Mouse (Mus musculus): ENCODE results near the gene Mrps18b. TPM values are rescaled to one million over a fixed set of nuclear protein-coding genes. Genes with fewer than 3 reads are reported as not detected.
A peak's percentile ranks its signal among the peaks of the same experiment; 100 is the strongest.

The Mrps18b gene
- polyA plus RNA-seq, 1 experiment from 2014 or later: 72.0 TPM

DNA sequence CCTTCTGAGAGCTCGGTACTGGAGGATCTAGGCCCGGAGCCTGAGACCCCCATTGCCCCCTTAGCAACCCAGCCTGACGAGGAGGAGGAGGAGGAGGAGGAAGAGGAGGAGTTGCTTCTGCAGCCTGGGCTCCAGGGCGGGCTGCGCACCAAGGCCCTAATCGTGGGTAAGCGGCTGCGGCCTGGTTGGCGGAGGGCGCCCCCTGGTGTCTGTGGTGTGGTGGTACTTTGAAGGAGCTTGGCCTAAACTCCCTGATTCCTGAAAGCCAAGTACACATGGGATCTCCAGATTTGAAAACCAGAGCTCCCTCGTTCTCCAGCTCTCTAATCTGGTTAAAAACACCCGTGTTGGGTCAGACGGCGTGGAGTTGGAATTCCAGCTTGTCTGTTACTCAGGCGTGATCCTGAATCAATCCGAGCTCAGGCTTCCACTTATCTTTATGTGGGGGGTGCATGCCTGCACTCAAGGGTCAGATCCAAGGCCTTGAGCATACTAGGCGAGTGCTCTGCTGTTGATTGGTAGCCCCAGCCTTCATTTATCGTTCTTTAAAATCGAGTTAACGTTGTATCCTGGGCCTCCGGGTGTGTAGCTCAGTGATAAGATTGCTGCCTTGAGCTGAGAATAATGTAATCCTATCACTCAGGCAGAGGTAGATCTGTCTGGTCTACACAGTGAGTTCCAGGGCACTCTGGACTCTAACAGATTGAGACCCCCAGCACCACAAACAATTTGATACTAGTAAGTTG lies 42.2 kb downstream of the Mrps18b start:
- 31% methylated on average over 21 of the region's 21 CpGs for whole genome bisulfite sequencing
- no peak overlapping the region for H3K27ac ChIP-seq (ENCODE audit: low read depth, low read length)

DNA sequence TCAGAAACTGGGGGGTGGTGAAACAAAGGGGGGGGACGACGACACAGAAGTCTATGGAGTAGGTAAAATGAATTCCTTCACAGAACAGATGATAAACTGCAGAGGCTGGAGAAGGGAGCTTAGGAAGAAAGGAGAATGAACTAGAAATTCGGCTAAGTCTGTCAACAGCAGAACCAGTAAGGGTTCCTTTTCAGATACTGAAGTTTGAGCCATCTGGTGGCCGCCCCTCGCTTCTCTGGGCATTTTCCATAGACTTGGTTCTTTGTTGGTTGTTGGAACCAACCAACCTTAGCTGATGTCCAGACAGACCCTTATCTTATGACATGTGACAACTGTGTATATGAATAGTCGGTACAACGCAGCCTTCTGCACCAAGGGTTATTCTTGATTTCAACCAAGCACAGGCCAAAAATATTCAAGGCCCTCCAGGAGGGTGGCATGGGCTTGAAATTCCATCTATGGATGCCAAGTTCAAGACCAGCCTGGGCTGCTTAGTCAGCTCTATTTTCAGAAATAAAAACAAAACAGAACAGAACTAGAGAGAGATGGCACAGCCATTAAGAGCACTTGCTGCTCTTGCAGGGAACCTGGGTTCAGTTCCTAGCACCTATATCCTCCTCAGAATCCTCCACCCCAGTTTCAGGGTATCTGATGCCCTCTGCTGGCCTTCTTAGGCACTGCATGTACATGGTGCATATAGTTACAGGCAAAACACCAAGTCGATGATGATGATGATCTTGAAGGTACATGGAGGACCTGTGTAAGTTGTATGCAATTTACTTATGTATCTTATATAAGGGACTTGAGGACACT lies 45.1 kb downstream of the Mrps18b start:
- peaks cover 37% of the 10 kb centered on the region for H3K4me1 ChIP-seq (ENCODE audit: control insufficient read depth, insufficient read depth, low read length)
- ATAC-seq (ENCODE audit: insufficient read depth, low FRiP score, low TSS enrichment) (no peak), DNase-seq (ENCODE audit: low spot score) (no peak)
- H3K36me3 ChIP-seq (ENCODE audit: control insufficient read depth, insufficient read depth, low read length): peaks cover 12% of the 10 kb centered on the region
- no peak overlapping the region for H3K27ac ChIP-seq (ENCODE audit: low read depth, low read length)
- H3K4me3 ChIP-seq (ENCODE audit: low read depth, low read length): 0 out of 2 replicates have a peak overlapping the region, but pooled peaks have one; percentile 6
- no peak overlapping the region for H3K9ac ChIP-seq (ENCODE audit: low read length)
- peak overlapping the region; percentile 86 for H3K4me2 ChIP-seq (ENCODE audit: low read depth)
- no peaks in the 10 kb centered on the region for H3K27me3 ChIP-seq (ENCODE audit: control insufficient read depth, insufficient read depth, low read length)
- WGBS: 86% methylated on average over 8 of the region's 8 CpGs
- no peaks in the 10 kb centered on the region for H3K9me3 ChIP-seq (ENCODE audit: control insufficient read depth, low read length)

More for the DNA sequence above, 42.2 kb downstream of the Mrps18b start:
- Histone ChIP-seq H3K27me3 (ENCODE audit: control insufficient read depth, insufficient read depth, low read length) (no peaks in the 10 kb centered on the region), H3K4me3 (ENCODE audit: low read depth, low read length) (no peak overlapping the region), H3K9ac (ENCODE audit: low read length) (no peak overlapping the region), H3K36me3 (ENCODE audit: control insufficient read depth, insufficient read depth, low read length) (peaks cover 17% of the 10 kb centered on the region), H3K4me2 (ENCODE audit: low read depth) (peak overlapping the region; percentile 22; the same call in 1 of the 2 replicates), H3K9me3 (ENCODE audit: control insufficient read depth, low read length) (no peaks in the 10 kb centered on the region), H3K4me1 (ENCODE audit: control insufficient read depth, insufficient read depth, low read length) (peaks cover 18% of the 10 kb centered on the region)
- ATAC-seq (ENCODE audit: insufficient read depth, low FRiP score, low TSS enrichment) (no peak), DNase-seq (ENCODE audit: low spot score) (peak; percentile 88)

DNA sequence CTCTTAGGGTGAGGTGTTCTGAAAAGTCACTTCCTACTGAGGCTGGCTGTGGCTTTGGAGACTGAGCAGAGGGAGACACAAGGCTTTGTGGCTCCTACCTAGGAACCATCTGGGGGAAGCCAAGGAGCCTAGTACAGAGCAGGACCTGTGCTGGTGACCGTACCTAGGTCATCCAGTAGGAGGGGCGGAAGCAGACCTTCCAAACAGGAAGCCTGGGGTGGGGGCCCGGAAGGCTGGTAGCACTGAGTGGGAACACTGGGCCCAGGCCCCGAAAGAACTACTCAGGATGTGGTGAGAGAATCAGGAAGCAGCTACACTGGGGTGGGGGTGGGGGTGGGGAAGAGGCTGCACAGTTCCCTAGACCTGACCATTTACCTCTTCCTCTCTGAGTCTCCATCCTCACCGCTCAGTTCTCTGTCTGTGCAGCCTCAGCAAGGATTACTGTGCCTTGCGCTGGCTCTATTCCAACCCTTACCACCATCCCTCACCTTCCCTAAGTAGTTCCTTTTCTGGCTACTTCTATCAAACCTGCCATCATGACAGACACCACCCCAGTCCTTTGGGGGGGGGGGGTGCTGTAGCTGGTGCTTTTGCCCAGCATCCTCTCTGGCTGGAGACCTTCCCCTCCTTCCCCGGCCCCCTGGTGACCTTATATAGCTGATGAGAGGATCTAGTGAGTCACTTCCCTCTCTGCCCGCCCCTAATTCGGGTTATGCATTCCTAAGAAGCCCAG lies 45.9 kb downstream of the Mrps18b start:
- no peak for ATAC-seq (ENCODE audit: insufficient read depth, low FRiP score, low TSS enrichment)
- Histone ChIP-seq H3K4me2 (ENCODE audit: low read depth) (peak overlapping the region; percentile 86), H3K4me3 (ENCODE audit: low read depth, low read length) (peak overlapping the region; percentile 77), H3K4me1 (ENCODE audit: control insufficient read depth, insufficient read depth, low read length) (peaks cover 37% of the 10 kb centered on the region), H3K36me3 (ENCODE audit: control insufficient read depth, insufficient read depth, low read length) (peaks cover 12% of the 10 kb centered on the region), H3K9me3 (ENCODE audit: control insufficient read depth, low read length) (no peaks in the 10 kb centered on the region), H3K27me3 (ENCODE audit: control insufficient read depth, insufficient read depth, low read length) (no peaks in the 10 kb centered on the region), H3K27ac (ENCODE audit: low read depth, low read length) (0 out of 2 replicates have a peak overlapping the region, but pooled peaks have one; percentile 3), H3K9ac (ENCODE audit: low read length) (peak overlapping the region; percentile 31; the same call in 1 of the 2 replicates)
- WGBS: 69% methylated on average over 9 of the region's 9 CpGs
- no peak for DNase-seq (ENCODE audit: low spot score)

DNA sequence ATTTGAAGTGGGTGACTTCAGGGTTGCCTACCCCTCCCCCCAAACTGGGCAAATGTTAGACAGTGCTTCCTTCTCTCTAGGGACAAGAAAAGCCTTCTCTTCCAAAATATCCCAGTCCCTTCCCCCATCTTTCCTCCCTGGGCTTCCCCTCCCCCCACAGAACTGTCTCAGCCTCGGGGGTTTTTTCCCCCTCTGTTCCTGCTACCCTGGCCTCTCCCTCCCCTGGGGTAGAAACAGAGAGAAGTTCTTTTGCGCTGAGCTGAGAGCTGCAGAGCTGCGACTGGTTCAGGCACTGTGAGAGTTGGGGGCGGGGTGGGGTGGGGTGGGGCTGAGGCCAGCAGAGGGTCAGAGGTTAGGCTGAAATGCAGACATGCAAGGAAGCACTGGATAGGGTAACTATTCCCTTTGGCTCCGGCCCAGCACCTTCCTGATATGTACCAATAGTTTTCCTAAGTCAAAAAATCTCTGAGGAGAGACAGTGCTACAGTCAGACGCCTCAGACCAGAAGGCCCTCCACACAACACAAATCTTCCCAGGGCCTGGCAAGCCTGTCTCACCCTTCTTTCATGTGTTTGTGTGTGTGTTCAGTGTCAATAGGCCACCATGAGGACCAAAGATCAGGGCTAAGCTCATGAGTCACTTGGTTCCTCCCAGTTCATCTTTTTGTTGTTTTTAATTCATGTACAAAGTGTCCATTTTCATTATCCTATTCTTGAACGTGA lies 46.7 kb downstream of the Mrps18b start:
- DNase-seq (ENCODE audit: low spot score): peak; percentile 27
- H3K4me3 ChIP-seq (ENCODE audit: low read depth, low read length): peak overlapping the region; percentile 77
- no peak for ATAC-seq (ENCODE audit: insufficient read depth, low FRiP score, low TSS enrichment)
- H3K36me3 ChIP-seq (ENCODE audit: control insufficient read depth, insufficient read depth, low read length): peaks cover 11% of the 10 kb centered on the region
- H3K27me3 ChIP-seq (ENCODE audit: control insufficient read depth, insufficient read depth, low read length): no peaks in the 10 kb centered on the region
- 9% methylated on average over 7 of the region's 7 CpGs for WGBS
- peak overlapping the region; percentile 54; the same call in 1 of the 2 replicates for H3K27ac ChIP-seq (ENCODE audit: low read depth, low read length)
- peak overlapping the region; percentile 86 for H3K4me2 ChIP-seq (ENCODE audit: low read depth)
- H3K9me3 ChIP-seq (ENCODE audit: control insufficient read depth, low read length): no peaks in the 10 kb centered on the region
- H3K9ac ChIP-seq (ENCODE audit: low read length): peak overlapping the region; percentile 94
- peaks cover 37% of the 10 kb centered on the region for H3K4me1 ChIP-seq (ENCODE audit: control insufficient read depth, insufficient read depth, low read length)

DNA sequence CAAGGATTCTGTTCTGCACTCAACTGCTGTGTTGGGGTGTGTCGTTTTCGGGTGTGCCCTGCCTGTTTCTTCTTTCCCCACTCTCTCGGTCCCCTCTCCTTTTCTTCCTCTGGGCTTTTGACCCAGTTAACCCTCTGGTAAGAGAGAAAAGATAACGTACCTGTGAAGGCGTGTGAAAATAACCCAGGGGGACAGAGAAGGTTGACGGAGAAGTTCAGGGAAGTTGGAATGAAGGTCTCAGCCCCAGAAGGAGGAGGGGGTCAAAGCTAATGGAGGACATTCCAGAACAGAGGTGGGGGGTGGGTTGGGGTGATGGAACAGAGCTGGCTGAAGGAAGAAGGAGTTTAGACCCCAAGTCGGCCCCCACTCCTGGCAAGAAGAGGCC lies 47.2 kb downstream of the Mrps18b start:
- Histone ChIP-seq H3K9me3 (ENCODE audit: control insufficient read depth, low read length) (no peaks in the 10 kb centered on the region), H3K4me2 (ENCODE audit: low read depth) (peak overlapping the region; percentile 86), H3K9ac (ENCODE audit: low read length) (peak overlapping the region; percentile 94), H3K4me1 (ENCODE audit: control insufficient read depth, insufficient read depth, low read length) (peaks cover 37% of the 10 kb centered on the region), H3K27ac (ENCODE audit: low read depth, low read length) (peak overlapping the region; percentile 54; the same call in 1 of the 2 replicates), H3K4me3 (ENCODE audit: low read depth, low read length) (peak overlapping the region; percentile 77), H3K36me3 (ENCODE audit: control insufficient read depth, insufficient read depth, low read length) (peaks cover 7% of the 10 kb centered on the region; the same call in 1 of the 2 replicates), H3K27me3 (ENCODE audit: control insufficient read depth, insufficient read depth, low read length) (no peaks in the 10 kb centered on the region)
- DNase-seq (ENCODE audit: low spot score) (no peak), ATAC-seq (ENCODE audit: insufficient read depth, low FRiP score, low TSS enrichment) (no peak)
- WGBS: 10% methylated on average over 7 of the region's 7 CpGs

DNA sequence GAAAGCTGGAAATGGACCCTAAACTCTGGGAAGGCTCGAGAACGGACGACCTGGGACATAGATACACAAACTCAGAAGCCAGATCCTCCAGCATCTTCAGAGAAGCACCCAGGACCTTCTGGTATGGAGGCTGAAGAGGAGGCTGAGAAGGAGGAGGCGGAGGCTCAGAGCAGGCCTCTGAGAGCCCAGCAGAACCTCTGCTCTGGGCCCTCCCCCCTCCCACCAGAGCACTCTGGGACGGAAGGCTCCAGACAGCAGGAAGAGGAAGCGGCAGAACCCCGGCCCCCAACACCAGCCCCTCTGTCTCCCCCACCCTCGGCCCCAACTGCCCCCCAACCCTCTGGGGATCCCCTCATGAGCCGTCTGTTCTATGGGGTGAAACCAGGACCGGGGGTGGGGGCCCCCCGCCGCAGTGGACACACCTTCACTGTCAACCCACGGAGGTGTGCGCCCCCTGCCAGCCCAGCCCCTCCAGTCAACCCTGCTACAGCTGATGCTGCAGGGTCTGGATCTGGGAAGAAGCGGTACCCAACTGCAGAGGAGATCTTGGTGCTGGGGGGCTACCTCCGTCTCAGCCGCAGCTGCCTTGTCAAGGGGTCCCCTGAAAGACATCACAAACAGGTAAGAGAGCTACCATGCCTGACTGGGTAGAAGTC lies 47.9 kb downstream of the Mrps18b start:
- peaks cover 6% of the 10 kb centered on the region; the same call in 1 of the 2 replicates for H3K36me3 ChIP-seq (ENCODE audit: control insufficient read depth, insufficient read depth, low read length)
- H3K4me3 ChIP-seq (ENCODE audit: low read depth, low read length): peak overlapping the region; percentile 77
- peak overlapping the region; percentile 94 for H3K9ac ChIP-seq (ENCODE audit: low read length)
- H3K4me1 ChIP-seq (ENCODE audit: control insufficient read depth, insufficient read depth, low read length): peaks cover 32% of the 10 kb centered on the region
- DNase-seq (ENCODE audit: low spot score) (no peak), ATAC-seq (ENCODE audit: insufficient read depth, low FRiP score, low TSS enrichment) (no peak)
- peak overlapping the region; percentile 98 for H3K27ac ChIP-seq (ENCODE audit: low read depth, low read length)
- 46% methylated on average over 15 of the region's 17 CpGs for WGBS
- H3K4me2 ChIP-seq (ENCODE audit: low read depth): peak overlapping the region; percentile 86
- H3K27me3 ChIP-seq (ENCODE audit: control insufficient read depth, insufficient read depth, low read length): no peaks in the 10 kb centered on the region
- H3K9me3 ChIP-seq (ENCODE audit: control insufficient read depth, low read length): no peaks in the 10 kb centered on the region

DNA sequence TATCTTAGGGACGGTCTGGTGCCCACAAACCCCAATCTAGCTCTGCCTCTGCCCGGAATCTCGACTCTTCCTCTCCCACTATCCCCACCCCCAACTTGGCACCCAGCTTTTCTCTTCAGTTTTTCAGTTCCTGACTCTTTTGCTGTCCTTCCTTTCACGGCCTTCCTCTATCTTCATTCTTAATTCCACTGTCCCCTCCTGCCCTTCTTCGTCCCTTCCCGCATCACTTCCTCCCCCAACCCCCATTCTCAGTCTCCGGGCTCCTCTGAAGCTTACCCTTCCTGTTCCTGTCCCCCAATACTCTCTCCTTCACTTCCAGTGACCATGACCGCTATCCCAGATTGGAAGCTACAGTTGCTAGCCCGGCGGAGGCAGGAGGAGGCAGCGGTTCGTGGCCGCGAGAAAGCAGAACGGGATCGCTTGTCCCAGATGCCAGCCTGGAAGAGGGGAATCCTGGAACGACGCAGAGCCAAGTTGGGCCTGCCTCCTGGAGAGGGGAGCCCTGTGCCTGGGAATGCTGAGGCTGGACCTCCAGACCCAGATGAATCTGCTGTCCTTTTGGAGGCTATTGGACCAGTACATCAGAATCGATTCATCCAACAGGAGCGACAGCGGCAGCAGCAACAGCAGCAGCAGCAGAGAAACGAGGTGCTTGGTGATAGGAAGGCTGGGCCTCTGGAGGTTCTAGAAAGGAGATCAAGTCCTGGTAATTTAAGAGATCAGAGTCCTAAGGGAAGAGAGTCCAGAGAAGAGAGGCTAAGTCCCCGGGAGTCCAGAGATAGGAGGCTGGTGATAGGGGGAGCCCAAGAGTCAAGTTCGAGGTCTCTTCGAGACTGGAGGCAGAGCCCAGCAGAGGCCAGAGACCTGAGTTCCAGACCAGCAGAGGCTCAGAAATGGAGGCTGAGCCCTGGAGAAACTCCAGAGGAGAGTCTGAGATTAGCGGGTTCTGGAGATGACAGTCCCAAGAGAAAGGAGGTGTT lies 49.0 kb downstream of the Mrps18b start:
- DNase-seq (ENCODE audit: low spot score) (peak; percentile 41), ATAC-seq (ENCODE audit: insufficient read depth, low FRiP score, low TSS enrichment) (no peak)
- WGBS: 9% methylated on average over 26 of the region's 26 CpGs
- Histone ChIP-seq H3K4me3 (ENCODE audit: low read depth, low read length) (peak overlapping the region; percentile 77), H3K36me3 (ENCODE audit: control insufficient read depth, insufficient read depth, low read length) (peaks cover 6% of the 10 kb centered on the region; the same call in 1 of the 2 replicates), H3K4me1 (ENCODE audit: control insufficient read depth, insufficient read depth, low read length) (peaks cover 28% of the 10 kb centered on the region), H3K4me2 (ENCODE audit: low read depth) (peak overlapping the region; percentile 86), H3K9ac (ENCODE audit: low read length) (peak overlapping the region; percentile 94), H3K27ac (ENCODE audit: low read depth, low read length) (peak overlapping the region; percentile 98), H3K9me3 (ENCODE audit: control insufficient read depth, low read length) (no peaks in the 10 kb centered on the region), H3K27me3 (ENCODE audit: control insufficient read depth, insufficient read depth, low read length) (no peaks in the 10 kb centered on the region)

All from neural tube, embryonic 11.5 days (tissue).